Mouse (Mus musculus): Measurements from ENCODE around the gene Rfc2. TPM values are rescaled to one million over a fixed set of nuclear protein-coding genes. Genes with fewer than 3 reads are reported as not detected.

Gene Rfc2
- 189 and 192 TPM in 2 replicates for polyA plus RNA-seq (2015; fragmentation: Nextera tagmentation; extraction: Ambion mirVana)

- no peak within 1 kb of the TSS for H3K27ac ChIP-seq (ENCODE audit: low read depth, low read length)
- H3K9me3 ChIP-seq (ENCODE audit: control insufficient read depth, low read length) = no peaks in the 10 kb centered on the region
- no peak within 1 kb of the TSS for H3K4me3 ChIP-seq (ENCODE audit: low read length)
- H3K4me1 ChIP-seq (ENCODE audit: control insufficient read depth, insufficient read depth, low read depth, low read length) = peaks cover 7% of the 10 kb centered on the region
- H3K9ac ChIP-seq (ENCODE audit: low read depth, low read length) = no peak within 1 kb of the TSS
- H3K36me3 ChIP-seq (ENCODE audit: control insufficient read depth, insufficient read depth, low read length) = no peaks in the 10 kb centered on the region
- WGBS = 86% methylated on average over 5 of the region's 5 CpGs
- no peak within 1 kb of the TSS for H3K4me2 ChIP-seq (ENCODE audit: low read length)
- H3K27me3 ChIP-seq (replicated peaks; ENCODE audit: control insufficient read depth, insufficient read depth, low read length) = no peaks in the 10 kb centered on the region
- ATAC-seq = no peak
Observed at GRCm38 (mm10) chr5:134581146-134581545, at the start of gene Rfc2. Gene Rfc2 (plus strand): TSS chr5:134581366.

- no peak overlapping the region for H3K4me2 ChIP-seq (ENCODE audit: low read length)
- H3K36me3 ChIP-seq (ENCODE audit: control insufficient read depth, insufficient read depth, low read length) = peaks cover 27% of the 10 kb centered on the region
- no peaks in the 10 kb centered on the region for H3K27me3 ChIP-seq (replicated peaks; ENCODE audit: control insufficient read depth, insufficient read depth, low read length)
- WGBS = 66% methylated on average over 9 of the region's 9 CpGs
- peaks cover 25% of the 10 kb centered on the region for H3K4me1 ChIP-seq (ENCODE audit: control insufficient read depth, insufficient read depth, low read depth, low read length)
- no peak overlapping the region for H3K9ac ChIP-seq (ENCODE audit: low read depth, low read length)
- H3K27ac ChIP-seq (ENCODE audit: low read depth, low read length) = peak overlapping the region; percentile 74
- no peak overlapping the region for H3K4me3 ChIP-seq (ENCODE audit: low read length)
- ATAC-seq = peak; percentile 72
- H3K9me3 ChIP-seq (ENCODE audit: control insufficient read depth, low read length) = no peaks in the 10 kb centered on the region
Observed at GRCm38 (mm10) chr5:134531585-134531984, 49.6 kb upstream of the Rfc2 start.

GRCm38 (mm10) chr5:134532417-134532816, 48.7 kb upstream of the Rfc2 start:
- no peaks in the 10 kb centered on the region for H3K9me3 ChIP-seq (ENCODE audit: control insufficient read depth, low read length)
- no peak overlapping the region for H3K27ac ChIP-seq (ENCODE audit: low read depth, low read length)
- H3K4me1 ChIP-seq (ENCODE audit: control insufficient read depth, insufficient read depth, low read depth, low read length) = peaks cover 25% of the 10 kb centered on the region
- no peak overlapping the region for H3K4me3 ChIP-seq (ENCODE audit: low read length)
- H3K36me3 ChIP-seq (ENCODE audit: control insufficient read depth, insufficient read depth, low read length) = peaks cover 27% of the 10 kb centered on the region
- no peaks in the 10 kb centered on the region for H3K27me3 ChIP-seq (replicated peaks; ENCODE audit: control insufficient read depth, insufficient read depth, low read length)
- H3K9ac ChIP-seq (ENCODE audit: low read depth, low read length) = no peak overlapping the region
- H3K4me2 ChIP-seq (ENCODE audit: low read length) = no peak overlapping the region
- WGBS = 94% methylated on average over 6 of the region's 6 CpGs
- ATAC-seq = no peak

GRCm38 (mm10) chr5:134536036-134536435, 45.1 kb upstream of the Rfc2 start:
- H3K4me2 ChIP-seq (ENCODE audit: low read length) = no peak overlapping the region
- no peak overlapping the region for H3K9ac ChIP-seq (ENCODE audit: low read depth, low read length)
- H3K27me3 ChIP-seq (replicated peaks; ENCODE audit: control insufficient read depth, insufficient read depth, low read length) = no peaks in the 10 kb centered on the region
- ATAC-seq = no peak
- no peak overlapping the region for H3K4me3 ChIP-seq (ENCODE audit: low read length)
- H3K36me3 ChIP-seq (ENCODE audit: control insufficient read depth, insufficient read depth, low read length) = peaks cover 30% of the 10 kb centered on the region
- 93% methylated on average over 6 of the region's 6 CpGs for WGBS
- no peak overlapping the region for H3K27ac ChIP-seq (ENCODE audit: low read depth, low read length)
- peaks cover 13% of the 10 kb centered on the region for H3K4me1 ChIP-seq (ENCODE audit: control insufficient read depth, insufficient read depth, low read depth, low read length)
- no peaks in the 10 kb centered on the region for H3K9me3 ChIP-seq (ENCODE audit: control insufficient read depth, low read length)

- H3K27me3 ChIP-seq (replicated peaks; ENCODE audit: control insufficient read depth, insufficient read depth, low read length) = no peaks in the 10 kb centered on the region
- no peak overlapping the region for H3K4me2 ChIP-seq (ENCODE audit: low read length)
- peaks cover 19% of the 10 kb centered on the region for H3K4me1 ChIP-seq (ENCODE audit: control insufficient read depth, insufficient read depth, low read depth, low read length)
- H3K27ac ChIP-seq (ENCODE audit: low read depth, low read length) = peak overlapping the region; percentile 74
- 3% methylated on average over 3 of the region's 3 CpGs for WGBS
- H3K36me3 ChIP-seq (ENCODE audit: control insufficient read depth, insufficient read depth, low read length) = peaks cover 4% of the 10 kb centered on the region; the same call in 1 of the 2 replicates
- peak; percentile 91 for ATAC-seq
- no peak overlapping the region for H3K4me3 ChIP-seq (ENCODE audit: low read length)
- no peaks in the 10 kb centered on the region for H3K9me3 ChIP-seq (ENCODE audit: control insufficient read depth, low read length)
- H3K9ac ChIP-seq (ENCODE audit: low read depth, low read length) = no peak overlapping the region
Observed at GRCm38 (mm10) chr5:134539891-134540290, 41.3 kb upstream of the Rfc2 start.

GRCm38 (mm10) chr5:134540881-134541280, 40.3 kb upstream of the Rfc2 start:
- no peak for ATAC-seq
- 73% methylated on average over 6 of the region's 6 CpGs for WGBS
- H3K4me1 ChIP-seq (ENCODE audit: control insufficient read depth, insufficient read depth, low read depth, low read length) = peaks cover 20% of the 10 kb centered on the region
- no peak overlapping the region for H3K4me2 ChIP-seq (ENCODE audit: low read length)
- no peak overlapping the region for H3K4me3 ChIP-seq (ENCODE audit: low read length)
- H3K27ac ChIP-seq (ENCODE audit: low read depth, low read length) = no peak overlapping the region
- H3K9me3 ChIP-seq (ENCODE audit: control insufficient read depth, low read length) = no peaks in the 10 kb centered on the region
- no peaks in the 10 kb centered on the region for H3K27me3 ChIP-seq (replicated peaks; ENCODE audit: control insufficient read depth, insufficient read depth, low read length)
- peaks cover 3% of the 10 kb centered on the region; the same call in 1 of the 2 replicates for H3K36me3 ChIP-seq (ENCODE audit: control insufficient read depth, insufficient read depth, low read length)
- H3K9ac ChIP-seq (ENCODE audit: low read depth, low read length) = no peak overlapping the region

- Histone ChIP-seq H3K4me1 (ENCODE audit: control insufficient read depth, insufficient read depth, low read depth, low read length) (peaks cover 22% of the 10 kb centered on the region), H3K4me2 (ENCODE audit: low read length) (no peak overlapping the region), H3K9ac (ENCODE audit: low read depth, low read length) (no peak overlapping the region), H3K4me3 (ENCODE audit: low read length) (no peak overlapping the region), H3K36me3 (ENCODE audit: control insufficient read depth, insufficient read depth, low read length) (peaks cover 3% of the 10 kb centered on the region; the same call in 1 of the 2 replicates), H3K27ac (ENCODE audit: low read depth, low read length) (no peak overlapping the region), H3K27me3 (replicated peaks; ENCODE audit: control insufficient read depth, insufficient read depth, low read length) (no peaks in the 10 kb centered on the region), H3K9me3 (ENCODE audit: control insufficient read depth, low read length) (no peaks in the 10 kb centered on the region)
- no peak for ATAC-seq
- WGBS = 30% methylated on average over 7 of the region's 7 CpGs
Observed at GRCm38 (mm10) chr5:134541640-134542039, 39.5 kb upstream of the Rfc2 start.

GRCm38 (mm10) chr5:134544516-134545241, 36.5 kb upstream of the Rfc2 start:
- H3K4me1 ChIP-seq (ENCODE audit: control insufficient read depth, insufficient read depth, low read depth, low read length) = peaks cover 46% of the 10 kb centered on the region
- WGBS = 60% methylated on average over 19 of the region's 19 CpGs
- no peaks in the 10 kb centered on the region for H3K36me3 ChIP-seq (ENCODE audit: control insufficient read depth, insufficient read depth, low read length)
- H3K27ac ChIP-seq (ENCODE audit: low read depth, low read length) = no peak overlapping the region
- no peaks in the 10 kb centered on the region for H3K27me3 ChIP-seq (replicated peaks; ENCODE audit: control insufficient read depth, insufficient read depth, low read length)
- no peak overlapping the region for H3K4me3 ChIP-seq (ENCODE audit: low read length)
- ATAC-seq = no peak
- no peak overlapping the region for H3K4me2 ChIP-seq (ENCODE audit: low read length)
- no peak overlapping the region for H3K9ac ChIP-seq (ENCODE audit: low read depth, low read length)
- H3K9me3 ChIP-seq (ENCODE audit: control insufficient read depth, low read length) = no peaks in the 10 kb centered on the region

GRCm38 (mm10) chr5:134545242-134545629, 35.9 kb upstream of the Rfc2 start:
- 66% methylated on average over 3 of the region's 3 CpGs for WGBS
- Histone ChIP-seq H3K9me3 (ENCODE audit: control insufficient read depth, low read length) (no peaks in the 10 kb centered on the region), H3K4me3 (ENCODE audit: low read length) (no peak overlapping the region), H3K4me2 (ENCODE audit: low read length) (no peak overlapping the region), H3K27ac (ENCODE audit: low read depth, low read length) (no peak overlapping the region), H3K36me3 (ENCODE audit: control insufficient read depth, insufficient read depth, low read length) (no peaks in the 10 kb centered on the region), H3K9ac (ENCODE audit: low read depth, low read length) (no peak overlapping the region), H3K27me3 (replicated peaks; ENCODE audit: control insufficient read depth, insufficient read depth, low read length) (no peaks in the 10 kb centered on the region), H3K4me1 (ENCODE audit: control insufficient read depth, insufficient read depth, low read depth, low read length) (peaks cover 50% of the 10 kb centered on the region)
- ATAC-seq = no peak
